Mouse (Mus musculus) liver, embryonic 16.5 days (tissue): ENCODE results near the gene Comtd1. TPM values are rescaled to one million over a fixed set of nuclear protein-coding genes. Genes with fewer than 3 reads are reported as not detected.

ENCODE experiments used
- ATAC-seq: fragments of 200-750 bp; cut with Nextera tagmentation; 2 replicates; pipeline ENCODE4 v1.8.0; 2017; ENCODE audit warnings: low read depth, mild to moderate bottlenecking, moderate number of reproducible peaks, moderate library complexity
- H3K27ac ChIP-seq: fragments of 300-500 bp; sonication (generic); 2 replicates; pipeline ENCODE4 v1.5.1; 2014; ENCODE audit warnings: mild to moderate bottlenecking, low read length
- H3K27me3 ChIP-seq: fragments of 300-500 bp; sonication (generic); 2 replicates; pipeline ENCODE4 v1.6.1; 2014; ENCODE audit warnings: low read depth, low read length, mixed read lengths; ENCODE audit not compliant: control insufficient read depth, insufficient read depth
- H3K36me3 ChIP-seq: fragments of 300-500 bp; sonication (generic); 2 replicates; pipeline ENCODE4 v1.6.1; 2014; ENCODE audit warnings: mild to moderate bottlenecking; ENCODE audit not compliant: control insufficient read depth, insufficient read depth
- H3K4me1 ChIP-seq: fragments of 300-500 bp; sonication (generic); 2 replicates; pipeline ENCODE4 v1.6.1; 2014; ENCODE audit warnings: low read depth, low read length, mixed read lengths; ENCODE audit not compliant: control insufficient read depth
- H3K4me2 ChIP-seq: fragments of 300-500 bp; sonication (generic); 2 replicates; pipeline ENCODE4 v1.6.1; 2014; ENCODE audit warnings: low read depth, low read length, mixed read lengths
- H3K4me3 ChIP-seq: fragments of 300-500 bp; sonication (generic); 2 replicates; pipeline ENCODE4 v1.5.1; 2014; ENCODE audit warnings: low read depth, mild to moderate bottlenecking, low read length
- H3K9ac ChIP-seq: fragments of 300-500 bp; sonication (generic); 2 replicates; pipeline ENCODE4 v1.6.1; 2014; ENCODE audit warnings: low read depth, low read length
- H3K9me3 ChIP-seq: fragments of 300-500 bp; sonication (generic); replicated peaks from 2 replicates; pipeline ENCODE4 v1.6.1; 2016; ENCODE audit warnings: low read length; ENCODE audit not compliant: control insufficient read depth
- WGBS: fragments of 180-500 bp; shearing (Covaris S2); extraction: QIAGEN DNeasy Blood & Tissue Kit; methylation state at CpG from one replicate; pipeline ENCODE4 v1.1.7; 2014; ENCODE audit not compliant: insufficient replicate concordance; 5-methylcytosine and 5-hydroxymethylcytosine counted together
- polyA plus RNA-seq: library from polyadenylated mRNA; unstranded; fragments of >200 nt; fragmentation: Nextera tagmentation; extraction: Ambion mirVana; gene quantifications from 2 replicates; pipeline ENCODE4 v1.2.1, GENCODE M21; 2015

The Comtd1 gene
- polyA plus RNA-seq = 15.8 and 18.4 TPM in 2 replicates

GRCm38 (mm10) chr14:21848166-21849154 lies at the start of gene Comtd1:
TSS of gene Comtd1 (minus strand) at chr14:21848977.
- Histone ChIP-seq H3K9me3 (no peaks in the 10 kb centered on the region), H3K9ac (peak within 1 kb of the TSS; percentile 77), H3K36me3 (peaks cover 25% of the 10 kb centered on the region), H3K4me1 (peaks cover 74% of the 10 kb centered on the region), H3K4me3 (peak within 1 kb of the TSS; percentile 72), H3K27me3 (no peaks in the 10 kb centered on the region), H3K27ac (peak within 1 kb of the TSS; percentile 93), H3K4me2 (peak within 1 kb of the TSS; percentile 92)
- ATAC-seq = peak; percentile 96
- under 1% methylated on average over 51 of the region's 51 CpGs for WGBS

GRCm38 (mm10) chr14:21892341-21892659 lies 43.5 kb upstream of the Comtd1 start:
- 57% methylated on average over 6 of the region's 6 CpGs for WGBS
- no peaks in the 10 kb centered on the region for H3K9me3 ChIP-seq
- H3K27me3 ChIP-seq = no peaks in the 10 kb centered on the region
- H3K4me3 ChIP-seq = no peak overlapping the region
- no peaks in the 10 kb centered on the region for H3K36me3 ChIP-seq
- no peak overlapping the region for H3K9ac ChIP-seq
- no peak overlapping the region for H3K27ac ChIP-seq
- ATAC-seq = no peak
- H3K4me1 ChIP-seq = no peaks in the 10 kb centered on the region
- no peak overlapping the region for H3K4me2 ChIP-seq

GRCm38 (mm10) chr14:21891581-21892340 lies 43.0 kb upstream of the Comtd1 start:
- H3K4me1 ChIP-seq = no peaks in the 10 kb centered on the region
- no peak overlapping the region for H3K4me2 ChIP-seq
- ATAC-seq = no peak
- no peak overlapping the region for H3K4me3 ChIP-seq
- H3K27me3 ChIP-seq = no peaks in the 10 kb centered on the region
- H3K9ac ChIP-seq = no peak overlapping the region
- 25% methylated on average over 15 of the region's 15 CpGs for WGBS
- H3K9me3 ChIP-seq = no peaks in the 10 kb centered on the region
- no peaks in the 10 kb centered on the region for H3K36me3 ChIP-seq
- no peak overlapping the region for H3K27ac ChIP-seq

GRCm38 (mm10) chr14:21890430-21890829 lies 41.7 kb upstream of the Comtd1 start:
- no peaks in the 10 kb centered on the region for H3K4me1 ChIP-seq
- H3K4me3 ChIP-seq = no peak overlapping the region
- no peak for ATAC-seq
- H3K27me3 ChIP-seq = no peaks in the 10 kb centered on the region
- H3K4me2 ChIP-seq = no peak overlapping the region
- no peaks in the 10 kb centered on the region for H3K9me3 ChIP-seq
- WGBS = 64% methylated on average over 2 of the region's 2 CpGs
- H3K36me3 ChIP-seq = no peaks in the 10 kb centered on the region
- H3K9ac ChIP-seq = no peak overlapping the region
- no peak overlapping the region for H3K27ac ChIP-seq

- Histone ChIP-seq H3K4me1 (no peaks in the 10 kb centered on the region), H3K9ac (no peak overlapping the region), H3K9me3 (no peaks in the 10 kb centered on the region), H3K27ac (no peak overlapping the region), H3K4me3 (no peak overlapping the region), H3K4me2 (no peak overlapping the region), H3K27me3 (no peaks in the 10 kb centered on the region), H3K36me3 (no peaks in the 10 kb centered on the region)
- ATAC-seq = no peak
- WGBS = 70% methylated on average over 7 of the region's 7 CpGs
These were observed 18.0 kb upstream of the Comtd1 start for GRCm38 (mm10) chr14:21866816-21867215.

GRCm38 (mm10) chr14:21866291-21866690 lies 17.5 kb upstream of the Comtd1 start:
- no peak for ATAC-seq
- Histone ChIP-seq H3K9ac (no peak overlapping the region), H3K36me3 (no peaks in the 10 kb centered on the region), H3K4me3 (no peak overlapping the region), H3K4me2 (no peak overlapping the region), H3K27me3 (no peaks in the 10 kb centered on the region), H3K27ac (no peak overlapping the region), H3K4me1 (no peaks in the 10 kb centered on the region), H3K9me3 (no peaks in the 10 kb centered on the region)
- WGBS = 48% methylated on average over 7 of the region's 7 CpGs

DNA sequence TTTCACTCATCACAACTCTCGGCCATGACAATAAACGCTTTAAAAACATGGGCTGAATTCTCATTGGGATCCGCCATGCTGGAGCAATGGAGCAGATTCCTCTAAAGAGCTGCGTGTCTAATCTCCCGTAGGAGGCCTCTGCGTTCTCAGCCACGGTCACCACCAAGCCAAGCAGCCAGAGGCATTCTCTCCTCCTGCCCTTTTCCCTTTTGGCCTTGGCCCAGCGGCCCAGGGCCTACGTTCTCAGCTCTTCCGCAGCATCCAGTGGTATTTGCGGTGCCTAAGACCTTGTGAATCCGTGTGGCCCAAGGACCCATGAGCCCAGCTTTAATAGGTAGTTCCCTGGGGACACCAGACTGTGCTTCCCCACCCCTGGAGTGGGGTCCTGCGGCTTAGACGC lies 8.1 kb upstream of the Comtd1 start:
- ATAC-seq = no peak
- Histone ChIP-seq H3K4me3 (no peak overlapping the region), H3K4me1 (peaks cover 25% of the 10 kb centered on the region), H3K27me3 (no peaks in the 10 kb centered on the region), H3K36me3 (no peaks in the 10 kb centered on the region), H3K9me3 (no peaks in the 10 kb centered on the region), H3K27ac (no peak overlapping the region), H3K4me2 (no peak overlapping the region), H3K9ac (no peak overlapping the region)
- WGBS = 76% methylated on average over 14 of the region's 14 CpGs

GRCm38 (mm10) chr14:21855961-21856360 lies 7.2 kb upstream of the Comtd1 start:
- no peaks in the 10 kb centered on the region for H3K27me3 ChIP-seq
- H3K4me1 ChIP-seq = peaks cover 35% of the 10 kb centered on the region
- 52% methylated on average over 3 of the region's 3 CpGs for WGBS
- H3K4me3 ChIP-seq = no peak overlapping the region
- no peak for ATAC-seq
- no peaks in the 10 kb centered on the region for H3K36me3 ChIP-seq
- H3K9ac ChIP-seq = no peak overlapping the region
- H3K9me3 ChIP-seq = no peaks in the 10 kb centered on the region
- no peak overlapping the region for H3K27ac ChIP-seq
- no peak overlapping the region for H3K4me2 ChIP-seq

- no peak for ATAC-seq
- Histone ChIP-seq H3K4me2 (no peak overlapping the region), H3K27ac (no peak overlapping the region), H3K27me3 (no peaks in the 10 kb centered on the region), H3K9ac (no peak overlapping the region), H3K4me3 (no peak overlapping the region), H3K4me1 (peaks cover 52% of the 10 kb centered on the region), H3K36me3 (no peaks in the 10 kb centered on the region), H3K9me3 (no peaks in the 10 kb centered on the region)
- WGBS = 52% methylated on average over 9 of the region's 9 CpGs
These were observed 5.5 kb upstream of the Comtd1 start for GRCm38 (mm10) chr14:21854271-21854670.
